Mouse (Mus musculus) intestine, embryonic 15.5 days (tissue): ENCODE results near the gene Fbxo34. TPM values are rescaled to one million over a fixed set of nuclear protein-coding genes. Genes with fewer than 3 reads are reported as not detected.

Source experiments
- ATAC-seq: fragments of 200-750 bp; cut with Nextera tagmentation; 2 replicates; pipeline ENCODE4 v1.8.0; 2017; ENCODE audit warnings: moderate TSS enrichment, moderate library complexity
- H3K27ac ChIP-seq: fragments of 300-500 bp; sonication (generic); 2 replicates; pipeline ENCODE4 v1.5.1; 2015; ENCODE audit warnings: mild to moderate bottlenecking, inconsistent platforms
- H3K27me3 ChIP-seq: fragments of 300-500 bp; sonication (generic); replicated peaks from 2 replicates; pipeline ENCODE4 v1.6.1; 2015; ENCODE audit warnings: inconsistent platforms
- H3K36me3 ChIP-seq: fragments of 300-500 bp; sonication (generic); 2 replicates; pipeline ENCODE4 v1.6.1; 2015; ENCODE audit warnings: inconsistent platforms
- H3K4me1 ChIP-seq: fragments of 300-500 bp; sonication (generic); replicated peaks from 2 replicates; pipeline ENCODE4 v1.6.1; 2015; ENCODE audit warnings: inconsistent platforms
- H3K4me2 ChIP-seq: fragments of 300-500 bp; sonication (generic); replicated peaks from 2 replicates; pipeline ENCODE4 v1.6.1; 2015; ENCODE audit warnings: mild to moderate bottlenecking, inconsistent platforms
- H3K4me3 ChIP-seq: fragments of 300-500 bp; sonication (generic); replicated peaks from 2 replicates; pipeline ENCODE4 v1.5.1; 2015; ENCODE audit warnings: inconsistent platforms
- H3K9ac ChIP-seq: fragments of 300-500 bp; sonication (generic); 2 replicates; pipeline ENCODE4 v1.6.1; 2015; ENCODE audit warnings: inconsistent platforms
- H3K9me3 ChIP-seq: fragments of 300-500 bp; sonication (generic); 2 replicates; pipeline ENCODE4 v1.6.1; 2016; ENCODE audit warnings: inconsistent platforms
- WGBS: fragments of 180-500 bp; shearing (Covaris S2); methylation state at CpG from one replicate; pipeline ENCODE4 v1.1.7; 2015; 5-methylcytosine and 5-hydroxymethylcytosine counted together
- polyA plus RNA-seq: library from polyadenylated mRNA; unstranded; fragments of >200 nt; fragmentation: Nextera tagmentation; extraction: Ambion mirVana; gene quantifications from 2 replicates; pipeline ENCODE4 v1.2.1, GENCODE M21; 2015

The Fbxo34 gene
- polyA plus RNA-seq, 1 experiment from 2014 or later: 22.1 TPM

- Histone ChIP-seq H3K9me3 (no peaks in the 10 kb centered on the region), H3K36me3 (no peaks in the 10 kb centered on the region), H3K27me3 (no peaks in the 10 kb centered on the region), H3K27ac (no peak overlapping the region), H3K4me3 (no peak overlapping the region), H3K4me1 (no peaks in the 10 kb centered on the region), H3K9ac (no peak overlapping the region), H3K4me2 (no peak overlapping the region)
- peak; percentile 73 for ATAC-seq
- 56% methylated on average over 4 of the region's 4 CpGs for WGBS
Observed at GRCm38 (mm10) chr14:47576687-47577086, 126.5 kb downstream of the Fbxo34 start.

GRCm38 (mm10) chr14:47578086-47578485, 127.9 kb downstream of the Fbxo34 start:
- Histone ChIP-seq H3K4me3 (no peak overlapping the region), H3K9ac (no peak overlapping the region), H3K9me3 (no peaks in the 10 kb centered on the region), H3K4me1 (no peaks in the 10 kb centered on the region), H3K27ac (no peak overlapping the region), H3K27me3 (no peaks in the 10 kb centered on the region), H3K4me2 (no peak overlapping the region), H3K36me3 (no peaks in the 10 kb centered on the region)
- WGBS: 96% methylated on average over 2 of the region's 2 CpGs
- no peak for ATAC-seq

GRCm38 (mm10) chr14:47581280-47581679, 131.1 kb downstream of the Fbxo34 start:
- Histone ChIP-seq H3K4me3 (no peak overlapping the region), H3K9me3 (no peaks in the 10 kb centered on the region), H3K4me1 (no peaks in the 10 kb centered on the region), H3K36me3 (no peaks in the 10 kb centered on the region), H3K4me2 (no peak overlapping the region), H3K27ac (no peak overlapping the region), H3K9ac (no peak overlapping the region), H3K27me3 (no peaks in the 10 kb centered on the region)
- ATAC-seq: no peak
- WGBS: 51% methylated on average over 1 of the region's 1 CpGs

Other genes with a start within 250 kb of the Fbxo34 start
- 25.1 and 28.4 TPM in 2 replicates for gene Wdhd1, start 173.6 kb upstream of the Fbxo34 start, polyA plus RNA-seq
- gene Socs4, start 173.5 kb upstream of the Fbxo34 start, polyA plus RNA-seq: 4.2 and 4.8 TPM in 2 replicates
- gene Mapk1ip1l, start 152.2 kb upstream of the Fbxo34 start, polyA plus RNA-seq: 61.5 and 63.4 TPM in 2 replicates
- 19.5 and 25.7 TPM in 2 replicates for gene Lgals3, start 82.7 kb upstream of the Fbxo34 start, polyA plus RNA-seq
- gene Dlgap5, start 32.0 kb upstream of the Fbxo34 start, polyA plus RNA-seq: 35.3 and 35.4 TPM in 2 replicates
- 10.3 and 12.4 TPM in 2 replicates for gene Atg14, start 120.2 kb downstream of the Fbxo34 start, polyA plus RNA-seq
- 40.8 and 54.5 TPM in 2 replicates for gene Ktn1, start 198.0 kb downstream of the Fbxo34 start, polyA plus RNA-seq